Mouse (Mus musculus): ENCODE results near the gene Akirin1. TPM values are rescaled to one million over a fixed set of nuclear protein-coding genes. Genes with fewer than 3 reads are reported as not detected.

Gene Akirin1
- 10 to 100 TPM; 21.6 to 22.8 TPM for total RNA-seq (2021)

GRCm38 (mm10) chr4:123750152-123750651 is at the start of gene Akirin1:
Gene Akirin1, minus strand, starts transcription at chr4:123750345.
- peak; percentile 99 for DNase-seq
- intact Hi-C loops (cut with DNase I) = no loop called here

GRCm38 (mm10) chr4:123797856-123798255 is 47.7 kb upstream of the Akirin1 start:
- no peak for DNase-seq
- intact Hi-C loops (cut with DNase I) = no loop called here

GRCm38 (mm10) chr4:123797403-123797802 is 47.3 kb upstream of the Akirin1 start:
- intact Hi-C loops (cut with DNase I) = no loop called here
- no peak for DNase-seq

- no peak for DNase-seq
- intact Hi-C loops (cut with DNase I) = no loop called here
Measured at GRCm38 (mm10) chr4:123795057-123795456, 44.9 kb upstream of the Akirin1 start.

GRCm38 (mm10) chr4:123793136-123793535 is 43.0 kb upstream of the Akirin1 start:
- intact Hi-C loops (cut with DNase I) = no loop called here

GRCm38 (mm10) chr4:123792666-123793065 is 42.5 kb upstream of the Akirin1 start:
- no peak for DNase-seq
- intact Hi-C loops (cut with DNase I) = no loop called here

More at GRCm38 (mm10) chr4:123793136-123793535, 43.0 kb upstream of the Akirin1 start:
- DNase-seq = no peak

- intact Hi-C loops (cut with DNase I) = no loop called here
- peak; percentile 71 to 73 for DNase-seq
Measured at GRCm38 (mm10) chr4:123787191-123787985, 37.2 kb upstream of the Akirin1 start, which contains the start of gene Rhbdl2. Gene Rhbdl2, plus strand, starts transcription at chr4:123787874.

GRCm38 (mm10) chr4:123768234-123768633 is 18.1 kb upstream of the Akirin1 start:
- no peak for DNase-seq
- intact Hi-C loops (cut with DNase I) = no loop called here

GRCm38 (mm10) chr4:123767807-123768206 is 17.7 kb upstream of the Akirin1 start:
- intact Hi-C loops (cut with DNase I) = no loop called here

GRCm38 (mm10) chr4:123765071-123765470 is 14.9 kb upstream of the Akirin1 start:
- no peak for DNase-seq
- intact Hi-C loops (cut with DNase I) = no loop called here

More at GRCm38 (mm10) chr4:123767807-123768206, 17.7 kb upstream of the Akirin1 start:
- no peak for DNase-seq

- DNase-seq = peak in 1 of 2 experiments; percentile 5
Measured at GRCm38 (mm10) chr4:123758306-123758705, 8.2 kb upstream of the Akirin1 start.

GRCm38 (mm10) chr4:123750707-123751312 is 665 bp upstream of the Akirin1 start:
- DNase-seq = peak in 1 of 2 experiments; percentile 43
- intact Hi-C loops (cut with DNase I) = no loop called here

More at GRCm38 (mm10) chr4:123758306-123758705, 8.2 kb upstream of the Akirin1 start:
- intact Hi-C loops (cut with DNase I) = loop anchor here (1.0 kb wide), 1 partner anchor 141 kb away; no protein-coding TSS in a partner anchor

GRCm38 (mm10) chr4:123749484-123750130 is 538 bp downstream of the Akirin1 start:
- intact Hi-C loops (cut with DNase I) = loop anchor here (1.0 kb wide), 1 partner anchor 31 kb away; the partner anchor contains the start of gene Ndufs5
- DNase-seq = peak in 1 of 2 experiments; percentile 41

GRCm38 (mm10) chr4:123748726-123749415 is 1.3 kb downstream of the Akirin1 start:
- no peak for DNase-seq
- intact Hi-C loops (cut with DNase I) = loop anchor here (1.0 kb wide), 1 partner anchor 31 kb away; the partner anchor contains the start of gene Ndufs5

- DNase-seq = no peak
- intact Hi-C loops (cut with DNase I) = no loop called here
Measured at GRCm38 (mm10) chr4:123745221-123745775, 4.8 kb downstream of the Akirin1 start.

GRCm38 (mm10) chr4:123742891-123743290 is 7.3 kb downstream of the Akirin1 start:
- no peak for DNase-seq
- intact Hi-C loops (cut with DNase I) = no loop called here

- no peak for DNase-seq
- intact Hi-C loops (cut with DNase I) = no loop called here
Measured at GRCm38 (mm10) chr4:123738708-123739107, 11.4 kb downstream of the Akirin1 start.

GRCm38 (mm10) chr4:123733532-123733931 is 16.6 kb downstream of the Akirin1 start:
- no peak for DNase-seq
- intact Hi-C loops (cut with DNase I) = no loop called here

- intact Hi-C loops (cut with DNase I) = no loop called here
- DNase-seq = no peak
Measured at GRCm38 (mm10) chr4:123732921-123733320, 17.2 kb downstream of the Akirin1 start.

Data from heart, postnatal 36 days (tissue).